Mouse (Mus musculus) T-helper 2 cell (primary cell): ENCODE measurements at regions not wholly inside any gene's neighbourhood (a gene's known extent, or its start where the extent isn't known, plus 50 kb on each side); places are given as distances from the start of the nearest gene placed in this dataset.

Source experiments
- in situ Hi-C: fragments of 300-600 bp; cut with MboI, MseI; formaldehyde crosslinking; loops from one replicate; pipeline ENCODE4 v1.15.1; 2025; ENCODE audit warnings: high pct_unique_total_duplicates

GRCm38 (mm10) chr9:41697611-41698467 is 426.3 kb downstream of the Sorl1 start:
- in situ Hi-C loops: no loop called here

- in situ Hi-C loops: no loop called here
Measured at GRCm38 (mm10) chr9:41697160-41697559, 426.9 kb downstream of the Sorl1 start.

- in situ Hi-C loops: no loop called here
Measured at GRCm38 (mm10) chr9:41682911-41683310, 441.2 kb downstream of the Sorl1 start.

- in situ Hi-C loops: no loop called here
Measured at GRCm38 (mm10) chr9:41675656-41676055, 448.4 kb downstream of the Sorl1 start.

GRCm38 (mm10) chr9:41672958-41673357 is 451.1 kb downstream of the Sorl1 start:
- in situ Hi-C loops: no loop called here

DNA sequence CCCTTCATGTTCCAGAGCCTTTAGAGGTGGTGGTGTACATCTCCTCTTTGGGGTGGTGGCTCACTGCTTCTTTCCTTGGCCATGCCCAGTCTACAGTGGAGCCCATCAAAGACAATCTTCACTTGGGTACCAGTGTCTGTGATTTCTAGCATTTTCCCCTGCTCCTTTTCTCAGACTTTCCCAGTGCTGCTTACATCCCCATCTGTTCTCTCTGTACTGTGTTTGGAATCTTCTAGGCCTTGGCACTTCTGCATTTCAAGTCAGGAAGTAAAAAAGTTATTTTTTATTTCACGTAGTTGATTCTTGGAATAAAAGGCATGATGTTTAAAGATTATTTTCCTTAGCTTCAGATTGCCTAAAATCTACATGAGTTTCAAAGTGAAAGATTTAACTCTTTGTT is 455.4 kb downstream of the Sorl1 start:
- in situ Hi-C loops: no loop called here

DNA sequence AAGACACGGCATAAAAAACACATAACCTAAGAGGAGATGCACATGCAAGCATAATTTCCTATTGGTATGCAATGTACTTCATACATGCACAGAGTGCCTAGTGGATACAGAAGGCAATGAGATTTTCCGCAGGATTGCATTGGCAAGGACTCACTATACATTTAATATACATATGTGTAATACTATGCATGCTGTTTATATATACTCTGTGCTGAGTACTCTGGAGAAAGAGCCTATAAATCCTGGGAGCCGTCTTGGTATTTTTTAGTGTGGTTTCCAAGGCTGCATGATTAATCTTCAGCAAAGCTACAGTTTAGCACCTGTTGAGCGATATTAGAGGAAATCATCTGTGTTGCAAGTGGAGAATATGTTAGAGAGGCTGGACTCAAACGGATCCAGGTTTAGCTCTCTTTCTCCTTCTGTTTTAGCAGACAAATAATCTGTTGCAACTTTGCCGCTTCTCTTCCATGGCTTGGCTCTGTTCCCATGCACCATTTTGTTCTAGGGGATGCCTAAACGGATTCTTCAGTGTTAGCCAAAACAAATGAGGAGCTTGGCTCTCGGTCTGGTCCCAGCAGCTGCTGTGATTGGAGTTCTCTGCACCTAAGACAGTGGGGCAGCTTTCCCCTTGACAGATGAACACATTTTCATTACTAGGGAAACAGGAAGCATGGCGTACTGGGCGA is 459.0 kb downstream of the Sorl1 start:
- in situ Hi-C loops: no loop called here

GRCm38 (mm10) chr9:41660576-41660975 is 463.5 kb downstream of the Sorl1 start:
- in situ Hi-C loops: no loop called here

DNA sequence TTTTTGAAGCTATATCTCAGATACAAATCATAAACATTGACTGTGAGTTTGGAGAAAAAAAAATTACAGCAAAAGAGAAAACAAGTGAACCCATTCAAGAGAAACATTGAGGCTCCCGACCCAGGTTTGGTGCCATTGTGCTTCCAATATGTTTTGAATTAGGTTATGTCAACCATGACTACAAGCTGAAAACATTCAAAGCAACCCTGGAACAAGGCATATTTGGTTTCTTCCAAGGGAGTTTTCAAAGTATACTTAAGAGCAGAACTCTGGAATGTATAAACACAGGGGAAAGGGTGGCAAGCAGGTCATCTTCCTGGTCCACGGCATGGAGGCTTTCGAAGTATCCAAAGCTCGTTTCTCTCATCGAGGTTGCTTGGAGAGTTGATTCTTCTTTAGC is 464.1 kb downstream of the Sorl1 start:
- in situ Hi-C loops: no loop called here

- in situ Hi-C loops: no loop called here
Measured at GRCm38 (mm10) chr9:41631564-41632205, 470.2 kb upstream of the Ubash3b start.

GRCm38 (mm10) chr9:41621341-41621740 is 459.8 kb upstream of the Ubash3b start:
- in situ Hi-C loops: no loop called here

DNA sequence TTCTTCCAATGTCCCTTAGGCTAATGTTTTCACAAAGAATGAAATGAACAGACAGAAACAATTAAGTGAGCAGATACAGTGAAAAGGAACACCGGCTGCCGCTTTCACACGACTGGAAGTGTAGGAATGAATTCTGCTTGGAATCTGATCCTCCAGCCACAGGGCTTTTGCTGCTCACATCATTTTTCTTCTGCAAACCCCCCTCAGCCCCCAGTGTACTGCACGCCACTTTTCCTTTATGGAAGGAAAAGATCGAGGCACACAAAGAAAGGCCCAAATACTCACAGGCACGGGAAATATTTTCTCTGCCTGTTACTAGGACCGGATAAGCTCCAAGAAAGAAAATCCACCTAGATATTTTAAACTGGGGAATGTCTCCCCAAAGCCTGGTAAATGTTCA is 452.5 kb upstream of the Ubash3b start:
- in situ Hi-C loops: no loop called here

GRCm38 (mm10) chr9:41612802-41613550 is 451.5 kb upstream of the Ubash3b start:
- in situ Hi-C loops: no loop called here

DNA sequence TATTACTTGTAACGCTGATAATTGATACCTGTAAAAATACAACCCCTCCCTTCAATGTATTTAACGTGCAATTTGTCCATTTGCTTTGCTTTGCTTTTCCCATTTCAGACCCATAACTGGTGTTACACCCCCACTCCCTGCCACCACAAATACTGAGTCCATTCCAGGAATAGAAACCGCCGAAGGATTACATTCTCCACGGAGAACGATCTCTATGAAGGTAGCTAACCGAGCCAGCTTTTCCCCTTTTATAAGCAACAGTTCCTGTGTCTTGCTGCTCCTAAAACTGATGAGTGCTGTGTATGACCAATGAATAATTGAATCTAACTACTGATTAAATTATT is 450.9 kb upstream of the Ubash3b start:
- in situ Hi-C loops: no loop called here

- in situ Hi-C loops: no loop called here
Measured at GRCm38 (mm10) chr9:41611534-41612451, 450.3 kb upstream of the Ubash3b start.

DNA sequence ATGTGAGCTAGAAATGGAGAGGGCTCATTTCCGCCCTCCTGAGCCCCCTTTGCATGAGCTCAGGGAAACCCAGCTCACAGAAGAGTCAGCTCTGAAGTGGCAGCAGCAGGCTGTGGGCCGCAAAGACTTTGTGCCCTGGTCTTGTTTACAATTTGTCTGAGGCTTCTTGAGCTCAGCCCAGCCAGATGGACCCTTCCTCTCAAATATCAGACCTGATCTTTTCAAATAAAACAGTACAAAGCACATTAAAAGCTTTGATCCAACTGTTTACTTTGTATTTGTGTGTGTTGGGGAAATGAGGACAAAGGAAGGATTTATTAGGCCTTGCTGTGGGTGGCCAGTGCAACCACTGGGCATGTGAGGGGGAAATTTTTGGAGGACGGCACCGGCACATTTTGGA is 448.9 kb upstream of the Ubash3b start:
- in situ Hi-C loops: no loop called here

GRCm38 (mm10) chr9:41606136-41606535 is 444.6 kb upstream of the Ubash3b start:
- in situ Hi-C loops: no loop called here

- in situ Hi-C loops: no loop called here
Measured at GRCm38 (mm10) chr9:41604916-41605315, 443.4 kb upstream of the Ubash3b start.

GRCm38 (mm10) chr9:41600778-41601177 is 439.3 kb upstream of the Ubash3b start:
- in situ Hi-C loops: no loop called here

DNA sequence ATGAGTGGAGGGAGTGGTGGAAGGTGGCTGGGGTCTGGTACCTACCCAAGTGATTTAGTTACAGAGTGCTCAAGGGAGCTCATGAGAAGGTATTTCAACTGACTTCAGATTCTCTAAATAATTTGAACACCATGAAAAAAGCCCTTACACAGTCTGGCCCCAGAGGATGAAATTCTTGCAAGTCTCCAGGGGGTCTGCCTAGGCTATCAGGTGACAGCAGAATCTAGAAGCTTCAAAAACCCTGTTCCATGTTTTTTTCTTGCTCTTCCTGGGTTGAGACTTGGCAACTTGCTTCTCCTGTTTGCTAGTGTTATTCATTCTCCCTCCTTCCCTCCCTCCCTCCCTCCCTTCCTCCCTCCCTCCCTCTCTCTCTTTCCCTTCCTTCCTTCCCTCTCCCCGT is 438.4 kb upstream of the Ubash3b start:
- in situ Hi-C loops: no loop called here

- in situ Hi-C loops: no loop called here
Measured at GRCm38 (mm10) chr9:41595749-41596148, 434.3 kb upstream of the Ubash3b start.
